Mouse (Mus musculus): ENCODE results near the gene Vrk1.

The Vrk1 gene

DNA sequence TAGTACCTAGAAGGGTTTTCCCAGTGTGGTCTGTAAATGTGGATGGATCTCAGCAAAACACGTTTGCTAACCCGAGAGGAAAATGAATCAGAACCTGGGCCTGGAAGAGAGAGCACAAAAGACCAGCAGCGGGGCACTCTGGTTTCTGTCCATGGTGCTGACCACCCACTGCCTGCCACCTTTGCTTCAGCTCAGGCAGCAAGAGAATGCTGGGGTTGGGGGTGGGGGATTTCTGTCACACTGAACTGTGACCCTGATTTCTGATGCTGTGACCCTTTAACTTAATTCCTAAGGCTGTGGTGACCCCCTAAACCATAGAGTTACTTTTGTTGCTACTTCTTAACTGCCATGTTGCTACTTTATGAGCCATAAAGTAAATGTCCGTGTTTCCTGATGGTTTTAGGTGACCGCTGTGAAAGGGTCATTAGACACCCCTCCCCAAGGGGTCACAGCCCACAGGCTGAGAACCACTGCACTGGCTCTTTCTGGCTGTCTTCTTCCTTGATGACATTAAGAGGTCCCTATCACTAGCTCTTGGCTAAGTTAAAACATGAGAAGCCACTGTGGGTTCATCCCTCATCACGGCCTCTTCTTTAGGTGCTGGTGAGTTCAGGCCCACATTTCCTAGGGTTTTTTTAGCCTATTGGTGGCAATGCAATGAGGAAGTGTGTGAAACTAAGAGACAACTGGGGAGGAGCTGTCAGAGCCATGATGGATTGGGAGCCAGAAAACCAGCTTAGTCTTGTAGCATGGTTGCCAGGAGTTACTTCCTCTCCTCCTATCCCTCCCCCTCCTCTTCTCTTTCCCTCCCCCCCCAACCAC is 105.3 kb downstream of the Vrk1 start:
- DNase-seq (ENCODE audit: low read depth, low spot score) = peak; percentile 38

DNA sequence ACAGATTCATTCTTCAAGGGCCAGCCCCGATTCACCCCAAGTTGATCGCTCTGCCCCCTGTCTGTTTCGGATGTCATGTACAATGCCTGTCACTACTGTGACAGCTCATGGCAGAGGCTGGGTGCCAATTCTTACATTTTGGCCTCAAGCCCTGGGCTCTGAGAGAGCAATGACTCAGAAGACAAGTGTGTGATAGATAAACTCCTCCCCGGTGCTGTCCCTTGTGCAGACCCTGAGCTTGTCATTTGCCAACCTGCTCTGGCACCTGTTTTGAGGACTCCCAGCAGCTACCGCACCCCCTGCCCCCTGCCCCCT is 105.8 kb downstream of the Vrk1 start:
- DNase-seq (ENCODE audit: low read depth, low spot score) = peak; percentile 57

- peak; percentile 23 for DNase-seq (ENCODE audit: low read depth, low spot score)
Measured at GRCm38 (mm10) chr12:106123276-106123675, 113.2 kb downstream of the Vrk1 start.

DNA sequence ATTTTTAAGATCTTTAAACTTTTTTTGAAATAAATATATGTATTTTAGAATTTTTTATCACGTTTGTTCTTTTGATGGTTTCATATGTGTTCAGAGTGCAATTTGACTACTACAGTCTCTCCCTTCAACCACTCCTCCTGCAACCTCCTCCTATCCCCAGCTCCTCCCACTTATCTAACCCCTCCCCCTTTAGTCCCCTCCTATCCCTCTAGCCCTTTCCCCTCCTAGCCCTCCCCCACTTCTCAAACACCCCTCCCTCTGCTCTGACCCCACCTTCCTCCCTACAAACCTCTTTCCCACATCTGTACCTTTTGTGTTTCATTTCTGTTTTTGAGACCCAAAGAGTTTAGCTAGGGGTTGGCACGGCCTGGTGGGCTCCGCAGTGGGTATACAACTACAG is 114.6 kb downstream of the Vrk1 start:
- no peak for DNase-seq (ENCODE audit: low read depth, low spot score)

All from brain, adult 2 months (tissue).